Mouse (Mus musculus) gastrocnemius, adult 18-20 months (tissue): ENCODE data around the gene Wnt6. TPM values are rescaled to one million over a fixed set of nuclear protein-coding genes. Genes with fewer than 3 reads are reported as not detected.

Experiments used
- DNase-seq: peaks from one replicate; pipeline ENCODE4 v3.0.0; 2021; ENCODE audit warnings: low spot score
- total RNA-seq, 2 experiments: library from RNA; stranded (reverse); gene quantifications; 2 replicates each; pipeline ENCODE4 v1.2.3; 2021

Gene Wnt6
- total RNA-seq, 2 experiments from 2014 or later = 0.45 to 0.50 TPM

DNA sequence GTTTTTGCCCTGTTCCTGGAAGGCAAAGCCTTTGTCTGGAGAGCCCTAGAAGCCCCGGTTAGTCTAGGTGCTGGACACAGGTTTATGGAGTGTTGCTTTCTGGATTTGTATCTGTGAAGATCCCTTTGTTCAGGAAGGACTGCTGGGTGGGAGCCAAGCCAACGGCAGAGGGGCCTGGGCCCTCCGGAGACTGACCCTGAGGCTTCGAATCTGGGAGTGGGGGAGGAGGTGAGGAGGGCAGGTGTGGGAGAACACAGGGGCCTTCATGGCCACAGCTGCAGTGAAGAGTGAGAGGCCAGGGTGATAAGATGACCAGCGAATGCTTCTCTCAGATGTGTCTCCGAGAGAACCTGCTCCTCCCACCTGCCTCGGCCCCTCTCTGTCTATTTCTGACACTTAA is 2.4 kb downstream of the Wnt6 start:
- no peak for DNase-seq

DNA sequence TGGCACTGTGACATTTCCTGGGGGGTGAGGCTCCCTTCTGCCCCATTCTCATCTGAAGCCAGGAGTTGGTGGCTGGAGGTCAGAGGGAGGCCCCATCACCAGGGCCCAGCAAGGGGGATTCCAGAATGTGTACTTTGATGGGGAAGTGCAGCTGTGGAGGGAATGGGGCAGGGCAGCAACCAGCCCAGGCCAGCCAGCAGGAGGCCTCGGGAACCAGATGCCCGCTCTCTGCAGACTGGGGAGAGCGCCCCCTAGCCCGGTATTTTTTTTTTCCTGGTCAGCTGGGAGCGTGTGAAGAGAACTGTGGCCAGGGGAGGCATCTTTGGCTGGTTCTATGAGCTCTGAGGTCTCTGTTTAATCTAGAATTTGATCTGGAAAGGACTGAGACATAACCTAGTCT is 4.1 kb downstream of the Wnt6 start:
- no peak for DNase-seq

DNA sequence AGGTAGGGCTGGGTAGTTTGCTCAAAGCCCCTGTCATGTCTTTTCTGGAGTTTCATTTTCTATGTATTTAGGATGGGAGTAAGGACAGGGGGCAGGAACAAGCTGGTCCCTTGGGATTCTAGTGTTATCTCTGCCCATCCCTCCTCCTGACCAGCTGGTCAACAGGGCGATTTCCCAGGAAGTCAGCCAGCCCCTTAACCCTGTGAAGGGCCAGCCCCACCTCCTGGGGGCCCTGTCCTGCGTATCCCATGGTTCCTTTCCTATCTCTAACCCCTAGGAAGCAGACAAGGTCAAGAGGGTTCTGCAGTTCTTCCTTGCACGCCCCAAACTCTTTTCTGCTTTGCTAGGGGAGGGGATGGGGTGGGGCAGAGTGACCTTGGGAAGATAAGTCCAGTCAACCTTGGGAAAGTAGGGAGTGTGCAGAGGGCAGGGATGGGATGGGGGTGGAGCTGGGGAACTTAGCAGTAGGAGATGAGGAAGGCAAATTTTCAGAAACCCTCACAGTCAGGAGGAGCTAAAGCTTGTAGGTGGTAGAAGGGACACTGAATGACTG is 7.3 kb downstream of the Wnt6 start:
- DNase-seq = no peak

DNA sequence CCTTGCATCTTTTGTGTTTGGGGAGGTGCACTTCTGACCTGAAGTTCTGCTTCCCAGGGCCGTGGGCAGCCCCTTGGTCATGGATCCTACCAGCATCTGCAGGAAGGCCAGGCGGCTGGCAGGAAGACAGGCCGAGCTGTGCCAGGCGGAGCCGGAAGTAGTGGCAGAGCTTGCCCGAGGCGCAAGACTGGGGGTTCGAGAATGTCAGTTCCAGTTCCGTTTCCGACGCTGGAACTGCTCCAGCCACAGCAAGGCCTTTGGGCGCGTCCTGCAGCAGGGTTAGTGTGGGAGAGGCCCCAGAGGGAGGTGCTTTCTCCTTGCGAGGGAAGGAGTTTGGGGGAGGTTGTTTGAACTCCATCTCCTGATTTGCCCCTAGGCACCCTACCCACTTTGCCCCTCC is 10.4 kb downstream of the Wnt6 start:
- no peak for DNase-seq

DNA sequence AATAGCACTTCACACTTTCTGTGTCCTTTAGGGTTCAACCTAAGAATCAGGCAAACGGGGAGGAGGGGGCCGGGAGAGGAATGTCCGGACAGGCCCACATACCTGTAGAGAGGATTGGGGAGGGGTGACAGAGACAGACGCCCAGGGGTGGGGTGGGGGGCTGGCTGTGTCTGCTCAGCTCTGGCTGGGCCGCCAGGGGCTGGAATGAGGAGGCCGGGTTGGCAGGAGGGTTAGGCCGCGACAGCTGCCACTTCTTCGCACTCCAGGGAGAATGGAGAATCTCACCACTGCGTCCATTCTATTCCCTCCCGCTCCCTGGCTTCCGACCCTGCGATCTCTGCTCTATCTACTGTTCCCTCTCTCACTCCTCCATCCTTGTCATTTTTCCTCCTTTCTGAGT is 11.9 kb downstream of the Wnt6 start:
- no peak for DNase-seq

DNA sequence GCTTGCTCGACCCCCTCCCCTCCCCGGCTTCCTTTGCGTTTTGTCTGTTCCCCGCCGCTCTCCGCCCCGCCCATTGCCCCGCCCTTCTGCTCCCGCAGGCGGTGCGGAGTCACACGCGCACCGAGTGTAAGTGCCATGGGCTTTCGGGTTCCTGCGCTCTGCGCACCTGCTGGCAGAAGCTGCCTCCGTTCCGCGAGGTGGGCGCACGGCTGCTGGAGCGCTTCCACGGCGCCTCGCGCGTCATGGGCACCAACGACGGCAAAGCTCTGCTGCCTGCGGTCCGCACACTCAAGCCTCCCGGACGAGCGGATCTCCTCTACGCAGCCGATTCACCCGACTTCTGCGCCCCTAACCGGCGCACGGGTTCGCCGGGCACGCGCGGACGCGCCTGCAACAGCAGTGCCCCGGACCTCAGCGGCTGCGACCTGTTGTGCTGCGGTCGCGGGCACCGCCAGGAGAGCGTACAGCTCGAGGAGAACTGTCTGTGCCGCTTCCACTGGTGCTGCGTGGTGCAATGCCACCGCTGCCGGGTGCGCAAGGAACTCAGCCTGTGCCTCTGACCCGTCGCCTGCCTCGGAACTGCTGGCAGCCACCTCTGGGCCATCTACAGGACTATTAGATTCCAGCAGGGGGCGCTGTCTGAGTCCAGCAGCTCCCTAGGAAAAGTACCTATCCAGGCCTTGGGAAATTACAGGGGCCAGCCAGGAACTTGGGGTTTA is 12.5 kb downstream of the Wnt6 start:
- peak; percentile 71 for DNase-seq

DNA sequence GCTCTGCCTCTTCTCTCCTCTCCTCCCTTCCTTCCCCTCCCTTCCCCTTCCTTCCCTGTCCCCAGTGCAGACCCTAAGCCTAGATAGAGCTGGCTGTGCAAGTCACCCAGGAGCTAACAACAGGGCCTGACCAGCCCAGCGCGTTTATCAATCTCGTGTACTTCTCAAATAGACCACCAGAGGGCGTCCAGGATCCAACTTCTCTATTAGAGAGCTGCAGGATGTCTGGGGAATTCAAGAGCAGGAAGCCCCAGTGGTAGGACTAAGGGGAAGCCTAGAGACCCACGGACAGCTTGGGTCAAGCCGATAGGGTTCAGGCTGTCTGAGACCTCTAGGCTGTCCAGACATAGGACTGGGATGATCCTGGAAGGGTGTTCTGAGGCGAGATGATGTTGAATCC is 16.2 kb downstream of the Wnt6 start:
- peak; percentile 82 for DNase-seq

DNA sequence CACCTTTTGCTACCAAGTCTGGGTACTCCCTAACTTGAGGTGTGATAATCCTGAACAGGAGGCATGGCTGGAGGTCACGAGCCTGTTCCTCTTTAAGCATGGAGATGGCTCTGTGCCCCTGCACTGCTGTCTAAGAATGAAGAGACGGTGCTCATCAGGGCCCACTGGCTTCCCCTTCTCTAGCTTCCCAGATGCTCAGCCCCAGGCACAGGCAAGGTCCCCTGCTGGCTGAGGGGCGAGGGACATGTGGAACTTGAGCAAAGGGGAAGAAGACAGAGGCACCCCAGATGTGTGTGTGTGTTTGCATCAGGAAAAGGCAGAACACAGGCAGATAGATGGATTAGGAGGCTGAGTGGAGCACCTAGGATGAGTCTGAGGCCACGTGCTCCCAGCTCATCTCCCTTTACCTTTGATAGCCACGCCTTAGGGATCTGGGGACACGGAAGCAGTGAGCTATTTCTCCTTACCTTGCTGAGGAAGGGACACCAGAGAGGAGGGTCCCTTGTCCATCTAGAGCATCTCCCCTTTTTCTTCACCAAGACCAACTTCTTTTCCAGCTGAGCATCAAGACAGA is 17.0 kb downstream of the Wnt6 start:
- no peak for DNase-seq

DNA sequence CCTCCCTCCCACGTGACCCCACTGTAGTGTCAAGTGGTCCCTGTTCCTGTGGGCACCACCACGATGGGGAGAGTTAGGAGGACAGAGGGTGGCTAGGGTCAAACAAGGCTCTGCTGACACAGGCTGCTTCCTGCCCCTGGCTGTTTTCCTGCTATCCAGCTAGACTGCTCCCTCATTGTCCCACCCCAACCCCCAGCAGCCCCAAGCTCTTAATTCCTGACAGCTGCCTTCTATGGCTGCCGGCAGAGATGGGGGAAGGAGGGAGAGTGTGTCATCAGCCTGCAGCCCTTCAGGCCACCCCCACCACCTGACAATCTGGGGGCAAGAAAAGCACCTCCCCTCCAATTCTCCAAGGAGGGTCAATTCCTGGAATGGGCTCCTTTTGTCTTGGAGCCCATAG is 18.4 kb downstream of the Wnt6 start:
- no peak for DNase-seq

DNA sequence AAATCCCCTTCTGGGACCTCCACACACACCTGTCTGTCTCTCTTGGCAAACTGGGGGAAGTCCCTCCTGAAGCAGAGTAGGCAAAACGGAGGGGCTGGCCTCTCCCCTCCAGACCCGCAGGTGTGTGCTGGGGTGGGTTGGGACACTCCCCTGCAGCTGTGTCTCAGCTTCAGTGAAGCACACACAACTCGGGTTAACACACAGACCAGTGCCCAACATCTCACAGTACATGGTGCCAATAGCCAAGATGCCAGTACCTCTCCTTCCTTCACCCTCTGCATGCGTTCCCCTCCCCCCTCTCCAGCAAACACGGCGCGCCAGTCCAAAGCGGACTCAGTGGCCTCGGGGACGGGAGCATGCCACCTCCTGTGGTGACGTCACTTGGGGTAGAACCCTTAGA is 19.6 kb downstream of the Wnt6 start, which contains the start of gene Wnt10a:
Wnt10a (plus strand) TSS at position 268 of the 400 bp plus-strand sequence.
- DNase-seq = no peak

DNA sequence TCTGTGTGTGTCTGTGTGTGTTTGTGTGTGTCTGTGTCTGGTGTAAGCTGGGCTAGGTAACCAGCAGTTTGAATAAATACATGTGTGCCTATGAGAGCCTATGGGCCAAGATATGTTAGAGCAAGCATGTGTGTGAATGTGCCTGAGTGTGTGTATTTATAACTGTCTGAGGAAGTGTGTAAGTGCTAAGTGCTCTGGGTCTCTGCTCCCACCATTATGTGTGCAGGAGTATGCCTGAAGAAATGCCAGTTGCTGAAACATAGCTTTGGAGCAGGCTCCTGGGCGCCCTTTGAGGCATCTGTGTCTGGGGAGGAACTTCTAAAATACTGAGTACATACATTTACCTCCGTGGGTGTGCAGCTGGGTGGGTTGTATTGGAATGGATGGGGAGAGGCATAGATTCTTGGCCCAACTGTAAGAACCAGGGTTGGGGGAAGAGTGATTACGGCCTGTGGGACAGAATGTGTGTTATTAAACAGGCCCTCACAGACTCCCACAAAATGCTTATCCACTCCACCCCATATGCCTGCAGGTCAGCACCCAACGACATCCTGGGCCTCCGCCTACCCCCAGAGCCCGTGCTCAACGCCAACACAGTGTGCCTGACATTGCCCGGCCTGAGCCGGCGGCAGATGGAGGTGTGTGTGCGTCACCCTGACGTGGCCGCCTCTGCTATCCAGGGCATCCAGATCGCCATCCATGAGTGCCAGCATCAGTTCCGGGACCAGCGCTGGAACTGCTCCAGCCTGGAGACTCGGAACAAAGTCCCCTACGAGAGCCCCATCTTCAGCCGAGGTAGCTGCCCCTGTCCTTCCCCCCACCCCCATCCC is 21.4 kb downstream of the Wnt6 start:
- no peak for DNase-seq

DNA sequence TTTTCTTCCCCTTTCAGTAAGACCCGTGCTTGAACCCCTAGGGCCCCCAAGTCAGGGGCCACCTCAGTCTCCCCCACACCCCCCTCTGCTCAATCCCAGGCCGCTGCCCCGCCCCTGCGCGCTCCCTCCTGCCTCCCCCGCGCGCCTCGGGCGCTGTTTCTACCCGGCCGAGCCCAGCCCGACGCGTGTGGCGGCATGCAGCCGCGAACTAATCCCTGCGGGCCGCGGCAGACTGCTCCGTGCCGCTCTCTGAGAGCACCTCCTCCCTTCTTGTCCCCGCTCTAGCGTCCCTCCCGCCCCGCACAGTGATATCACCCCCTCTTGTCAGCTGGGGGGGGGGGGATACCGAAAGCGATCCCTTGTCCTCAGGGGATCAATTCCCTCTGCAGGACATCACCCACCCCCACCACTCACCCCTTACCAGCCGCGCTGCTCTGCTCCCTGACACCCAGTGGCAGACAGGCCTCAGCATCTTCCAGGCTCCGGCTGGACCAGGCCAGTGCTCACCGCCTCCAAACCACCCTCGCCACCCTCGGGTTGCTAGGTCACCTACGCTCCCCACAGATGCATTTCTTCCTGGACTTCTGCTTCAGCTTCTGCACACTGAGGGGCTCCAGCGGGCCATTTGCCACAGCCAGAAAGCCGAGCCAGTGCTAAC is 22.9 kb downstream of the Wnt6 start:
- no peak for DNase-seq

DNA sequence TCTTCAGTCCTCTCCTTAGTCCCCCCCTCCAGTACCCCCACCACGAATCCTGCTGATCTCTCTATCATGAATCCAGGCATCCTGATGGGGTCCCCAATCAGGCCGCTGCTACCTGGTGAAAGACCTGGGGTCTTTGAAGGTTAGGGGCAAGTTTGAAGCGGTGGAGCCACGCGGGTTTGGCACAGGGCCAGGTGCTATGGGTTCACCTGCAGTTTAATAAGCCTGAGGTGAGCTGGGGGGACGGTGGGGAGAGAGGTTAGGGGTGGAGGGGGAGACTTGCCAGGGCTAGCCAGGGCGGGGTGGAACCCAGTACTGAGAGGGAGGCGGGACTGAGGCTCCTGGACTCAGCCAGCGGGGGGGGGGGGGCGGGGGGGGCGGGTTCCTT is 23.4 kb downstream of the Wnt6 start:
- DNase-seq = no peak

DNA sequence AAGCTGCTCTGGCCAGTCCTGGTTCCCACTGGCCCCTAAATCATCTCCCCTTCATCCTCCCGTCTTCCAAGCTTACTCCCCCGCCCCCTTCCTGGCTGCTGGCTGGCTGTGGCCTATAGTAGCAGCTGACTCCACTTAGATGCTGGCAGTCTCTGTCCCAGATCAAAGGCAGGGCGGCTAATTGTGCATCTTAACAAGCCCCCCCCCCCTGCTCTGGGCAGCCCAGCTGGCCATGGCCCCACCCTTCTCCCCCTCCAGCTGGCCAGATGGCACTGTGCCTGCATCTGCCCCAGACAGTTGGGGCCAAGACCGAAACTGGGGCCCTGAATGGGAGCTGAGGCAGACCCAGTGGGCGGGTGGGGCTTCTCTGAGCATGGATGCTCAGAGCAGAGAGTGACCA is 25.8 kb downstream of the Wnt6 start:
- no peak for DNase-seq

DNA sequence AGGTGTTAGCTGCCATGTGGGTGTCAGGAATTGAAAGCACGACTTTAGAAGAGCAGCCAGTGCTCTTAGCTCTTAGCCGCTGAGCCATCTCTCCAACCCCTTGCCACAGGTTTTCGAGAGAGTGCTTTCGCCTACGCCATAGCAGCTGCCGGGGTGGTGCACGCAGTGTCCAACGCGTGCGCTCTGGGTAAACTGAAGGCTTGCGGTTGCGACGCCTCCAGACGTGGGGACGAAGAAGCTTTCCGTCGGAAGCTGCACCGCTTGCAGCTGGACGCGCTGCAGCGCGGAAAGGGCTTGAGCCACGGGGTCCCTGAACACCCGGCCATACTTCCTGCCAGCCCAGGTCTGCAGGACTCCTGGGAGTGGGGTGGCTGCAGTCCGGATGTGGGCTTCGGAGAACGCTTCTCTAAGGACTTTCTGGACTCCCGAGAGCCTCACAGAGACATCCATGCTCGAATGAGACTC is 28.8 kb downstream of the Wnt6 start:
- no peak for DNase-seq

DNA sequence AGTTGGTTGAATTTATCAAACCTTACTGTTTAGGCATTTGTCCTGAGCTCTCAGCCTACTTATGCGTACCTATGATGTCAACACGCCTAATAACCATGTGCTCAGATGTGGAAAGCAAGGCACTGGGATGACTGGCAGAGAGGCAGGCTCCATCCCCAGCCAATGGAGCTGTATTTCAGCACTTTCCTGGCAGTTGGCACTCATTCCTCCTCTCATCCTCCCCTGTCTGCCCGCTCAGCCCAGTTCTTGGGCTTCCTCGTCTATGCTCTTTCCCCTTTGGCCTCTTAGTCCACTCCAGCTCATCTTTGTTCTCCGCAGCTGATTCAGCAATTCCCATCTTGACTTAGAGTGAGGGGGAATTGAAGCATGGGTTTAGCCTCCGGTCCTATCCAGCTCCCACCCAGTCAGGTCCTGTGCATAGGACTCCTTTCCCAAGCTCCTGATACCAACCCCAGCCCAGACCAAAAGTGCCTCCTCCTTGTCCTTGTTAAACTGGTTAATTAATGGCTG is 30.0 kb downstream of the Wnt6 start:
- no peak for DNase-seq

DNA sequence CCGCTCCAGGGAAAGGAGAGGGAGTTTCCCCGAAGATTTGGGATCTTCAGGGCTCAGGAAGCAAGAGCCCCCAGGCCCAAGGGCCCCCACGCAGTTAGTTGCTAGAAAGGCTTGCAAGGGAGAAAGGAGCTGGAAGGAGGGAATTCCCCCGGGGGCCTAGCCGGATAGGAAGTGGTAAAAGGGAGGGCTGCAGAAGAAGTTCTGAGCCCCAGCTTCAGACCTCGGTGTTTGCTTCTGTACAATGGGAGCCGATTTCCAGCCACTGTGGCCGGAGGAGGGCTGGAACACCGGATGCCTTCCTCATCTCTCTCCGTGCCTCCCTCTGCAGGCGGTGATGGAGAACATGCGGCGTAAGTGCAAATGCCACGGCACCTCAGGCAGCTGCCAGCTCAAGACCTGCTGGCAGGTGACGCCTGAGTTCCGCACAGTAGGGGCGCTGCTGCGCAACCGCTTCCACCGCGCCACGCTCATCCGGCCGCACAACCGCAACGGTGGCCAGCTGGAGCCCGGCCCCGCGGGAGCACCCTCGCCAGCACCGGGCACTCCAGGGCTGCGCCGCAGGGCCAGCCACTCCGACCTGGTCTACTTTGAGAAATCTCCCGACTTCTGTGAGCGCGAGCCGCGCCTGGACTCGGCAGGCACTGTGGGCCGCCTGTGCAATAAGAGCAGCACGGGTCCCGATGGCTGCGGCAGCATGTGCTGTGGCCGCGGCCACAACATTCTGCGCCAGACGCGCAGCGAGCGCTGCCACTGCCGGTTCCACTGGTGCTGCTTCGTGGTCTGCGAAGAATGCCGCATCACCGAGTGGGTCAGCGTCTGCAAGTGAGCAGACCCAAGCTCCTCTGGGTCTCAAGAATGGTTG is 31.3 kb downstream of the Wnt6 start:
- peak; percentile 85 for DNase-seq

DNA sequence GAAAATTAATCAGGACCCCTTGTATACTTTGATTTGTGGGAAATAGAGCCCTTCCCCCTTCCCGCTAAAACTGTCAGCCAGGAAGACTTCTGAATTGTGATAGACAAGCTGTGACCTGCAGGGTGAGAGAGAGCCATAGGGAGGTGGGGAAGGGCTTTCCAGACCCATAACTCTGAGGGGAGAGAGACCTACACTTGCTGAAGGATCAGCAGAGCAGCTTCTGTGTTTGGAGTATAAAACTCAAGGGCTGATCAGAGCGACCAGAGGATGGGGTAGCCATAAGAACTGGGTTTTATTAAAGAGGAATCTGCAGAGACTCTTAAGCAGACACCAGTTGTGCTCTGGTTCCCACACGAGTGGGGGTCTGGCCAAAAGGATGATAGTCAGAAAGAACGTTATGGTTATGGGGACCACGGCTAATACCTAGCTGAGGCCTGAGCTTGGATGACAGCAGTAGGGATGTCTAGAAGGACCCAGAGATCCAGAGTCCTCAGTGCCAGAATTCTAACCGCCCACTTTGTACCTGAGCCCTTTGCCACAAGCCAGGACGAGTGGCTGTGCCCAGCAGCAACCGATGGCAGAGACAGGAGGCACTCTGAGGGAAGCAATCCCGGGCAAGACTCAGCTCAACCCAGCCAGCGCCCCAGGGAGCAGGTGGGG is 32.6 kb downstream of the Wnt6 start:
- DNase-seq = no peak

DNA sequence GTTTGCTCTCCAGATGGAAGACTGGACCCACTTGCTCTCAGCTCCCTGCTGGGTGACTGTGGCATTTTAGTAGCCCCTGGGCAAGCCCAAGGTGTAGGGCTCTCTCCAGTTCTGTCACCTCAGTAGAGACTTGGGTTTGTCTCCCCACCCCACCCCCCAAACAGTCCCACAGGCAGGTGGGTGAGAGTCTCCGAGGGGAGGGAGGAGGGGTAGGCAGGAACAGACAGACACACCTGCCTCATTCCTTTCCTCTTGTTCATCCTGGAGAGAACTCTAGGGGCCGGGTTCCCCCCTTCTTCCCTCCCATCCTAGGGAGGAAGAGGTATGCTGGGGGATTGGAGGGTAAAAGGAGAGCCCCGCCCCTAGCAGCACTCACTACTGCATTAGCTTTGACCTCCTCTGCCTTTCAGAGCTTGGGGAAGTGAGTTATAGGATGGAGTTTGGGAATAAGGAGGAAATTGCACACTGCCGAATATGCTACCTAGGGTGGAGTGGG is 33.7 kb downstream of the Wnt6 start:
- no peak for DNase-seq

DNA sequence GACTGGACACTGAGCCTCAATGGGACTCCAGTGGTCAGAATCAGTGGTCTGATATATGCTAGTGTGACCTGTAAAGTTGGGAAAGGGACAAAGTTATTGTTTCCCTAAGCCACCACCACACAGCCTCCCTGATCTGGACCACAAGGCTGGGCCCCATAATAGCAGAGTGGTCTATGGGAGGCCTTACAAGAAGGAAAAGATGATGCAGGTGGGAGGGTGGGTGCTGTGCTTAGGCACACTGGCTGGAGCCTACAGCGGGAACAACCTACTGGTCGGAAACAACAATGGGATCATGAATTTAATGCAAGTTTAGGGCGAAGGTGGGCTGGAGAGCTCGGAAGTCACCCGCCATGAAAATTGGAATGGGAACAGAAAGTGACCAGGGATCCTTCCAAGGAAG is 34.2 kb downstream of the Wnt6 start:
- no peak for DNase-seq
